Mouse (Mus musculus): ENCODE data around the gene Sgsm3.

The Sgsm3 gene

GRCm38 (mm10) chr15:80981176-80981575, 3.6 kb downstream of the Sgsm3 start:
- no peak for DNase-seq

GRCm38 (mm10) chr15:80983264-80983663, 5.7 kb downstream of the Sgsm3 start:
- no peak for DNase-seq

GRCm38 (mm10) chr15:80988331-80988730, 10.8 kb downstream of the Sgsm3 start:
- DNase-seq: no peak

GRCm38 (mm10) chr15:80989712-80990111, 12.1 kb downstream of the Sgsm3 start:
- no peak for DNase-seq

- no peak for DNase-seq
These were observed 17.4 kb downstream of the Sgsm3 start for GRCm38 (mm10) chr15:80994959-80995358.

GRCm38 (mm10) chr15:80996090-80996835, 18.7 kb downstream of the Sgsm3 start:
- DNase-seq: no peak

- no peak for DNase-seq
These were observed 19.5 kb downstream of the Sgsm3 start for GRCm38 (mm10) chr15:80997077-80997476.

GRCm38 (mm10) chr15:81000419-81001138, 23.0 kb downstream of the Sgsm3 start:
- DNase-seq: no peak

- DNase-seq: peak; percentile 68 to 77
These were observed 28.7 kb downstream of the Sgsm3 start for GRCm38 (mm10) chr15:81006127-81006735.

- DNase-seq: no peak
These were observed 29.8 kb downstream of the Sgsm3 start for GRCm38 (mm10) chr15:81007339-81007738.

GRCm38 (mm10) chr15:81007905-81008304, 30.3 kb downstream of the Sgsm3 start:
- no peak for DNase-seq

- DNase-seq: no peak
These were observed 31.1 kb downstream of the Sgsm3 start for GRCm38 (mm10) chr15:81008689-81009123.

- peak; percentile 44 to 57 for DNase-seq
These were observed 32.5 kb downstream of the Sgsm3 start for GRCm38 (mm10) chr15:81010114-81010513.

- DNase-seq: no peak
These were observed 34.0 kb downstream of the Sgsm3 start for GRCm38 (mm10) chr15:81011523-81011922.

GRCm38 (mm10) chr15:81012359-81012758, 34.8 kb downstream of the Sgsm3 start:
- no peak for DNase-seq

- no peak for DNase-seq
These were observed 35.6 kb downstream of the Sgsm3 start for GRCm38 (mm10) chr15:81013186-81013585.

GRCm38 (mm10) chr15:81015068-81015744, 37.6 kb downstream of the Sgsm3 start:
- DNase-seq: no peak

- no peak for DNase-seq
These were observed 38.9 kb downstream of the Sgsm3 start for GRCm38 (mm10) chr15:81016488-81016887.

- DNase-seq: no peak
These were observed 39.7 kb downstream of the Sgsm3 start for GRCm38 (mm10) chr15:81017308-81017707.

GRCm38 (mm10) chr15:81021377-81021776, 43.8 kb downstream of the Sgsm3 start:
- DNase-seq: no peak

- no peak for DNase-seq
These were observed 44.9 kb downstream of the Sgsm3 start for GRCm38 (mm10) chr15:81022437-81022836.

- DNase-seq: no peak
These were observed 46.3 kb downstream of the Sgsm3 start for GRCm38 (mm10) chr15:81023842-81024241.

GRCm38 (mm10) chr15:81026901-81027300, 49.3 kb downstream of the Sgsm3 start:
- DNase-seq: no peak
